Mouse (Mus musculus): Measurements from ENCODE around the gene Atp2b4. TPM values are rescaled to one million over a fixed set of nuclear protein-coding genes. Genes with fewer than 3 reads are reported as not detected.
"Not testable (repeated sequence)": the region's sequence is repeated elsewhere in the genome, so short reads cannot be mapped to it uniquely, and the experiment has no call there.

The Atp2b4 gene
- polyA plus RNA-seq, 1 experiment from 2014 or later = 9.2 TPM

- Histone ChIP-seq H3K9me3 (no peaks in the 10 kb centered on the region), H3K4me2 (no peak overlapping the region), H3K36me3 (replicated peaks) (peaks cover 10% of the 10 kb centered on the region), H3K27ac (no peak overlapping the region), H3K9ac (no peak overlapping the region), H3K4me1 (peaks cover 29% of the 10 kb centered on the region), H3K4me3 (replicated peaks) (no peak overlapping the region), H3K27me3 (no peaks in the 10 kb centered on the region)
- ATAC-seq (ENCODE audit: low FRiP score) = no peak
- whole genome bisulfite sequencing = 44% methylated on average over 6 of the region's 6 CpGs
Measured at GRCm38 (mm10) chr1:133711376-133711775, 89.5 kb downstream of the Atp2b4 start.

DNA sequence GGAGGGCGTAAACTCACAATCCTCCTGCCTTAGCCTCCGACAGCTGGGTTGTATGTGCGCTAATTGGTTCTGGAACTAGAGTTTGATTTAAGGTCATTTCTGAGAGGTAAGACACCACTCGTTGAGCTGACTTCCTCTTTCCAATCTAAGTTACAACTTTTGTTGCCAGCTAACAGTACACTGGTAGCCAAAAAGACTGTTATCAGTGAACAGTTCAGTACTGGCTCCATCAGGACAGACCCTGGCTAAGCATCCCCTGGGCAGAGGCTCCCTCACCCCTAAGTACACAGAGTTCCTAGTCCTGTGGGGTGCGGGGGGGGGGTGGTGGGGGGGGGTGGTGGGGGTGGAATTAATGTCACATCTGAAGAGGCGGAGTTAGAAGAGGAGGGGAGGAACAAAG lies 89.9 kb downstream of the Atp2b4 start:
- Histone ChIP-seq H3K9me3 (no peaks in the 10 kb centered on the region), H3K27ac (0 out of 2 replicates have a peak overlapping the region, but pooled peaks have one; percentile 0)

DNA sequence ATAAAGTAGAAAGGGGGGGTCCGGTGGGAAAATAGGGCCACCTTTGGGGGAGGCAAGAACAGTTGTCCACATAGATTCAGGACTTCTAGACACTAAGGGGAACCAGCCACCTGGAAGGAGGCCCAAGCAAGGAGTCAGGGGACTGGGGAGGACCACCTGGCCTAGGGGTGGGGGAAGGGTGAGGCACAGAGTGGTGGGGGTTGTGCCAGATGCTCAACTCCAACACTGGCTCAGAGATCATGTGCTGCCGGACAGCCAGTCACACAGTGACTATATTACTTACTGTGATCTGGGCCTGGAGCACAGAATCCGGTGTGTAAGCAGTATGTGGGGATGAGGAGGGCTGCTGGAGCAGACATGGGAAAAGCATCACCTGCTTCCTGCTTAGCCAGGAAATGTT lies 91.5 kb downstream of the Atp2b4 start:
- WGBS = 89% methylated on average over 3 of the region's 3 CpGs

More for the DNA sequence above, 89.9 kb downstream of the Atp2b4 start:
- ATAC-seq (ENCODE audit: low FRiP score) = no peak
- Histone ChIP-seq H3K36me3 (replicated peaks) (peaks cover 13% of the 10 kb centered on the region), H3K27me3 (no peaks in the 10 kb centered on the region), H3K4me2 (no peak overlapping the region), H3K4me1 (peaks cover 29% of the 10 kb centered on the region), H3K9ac (no peak overlapping the region), H3K4me3 (replicated peaks) (no peak overlapping the region)
- WGBS = 35% methylated on average over 6 of the region's 6 CpGs

GRCm38 (mm10) chr1:133701824-133702223 lies 99.0 kb downstream of the Atp2b4 start:
- not testable (repeated sequence) for H3K9ac ChIP-seq; H3K9me3 ChIP-seq; H3K36me3 ChIP-seq (replicated peaks); H3K4me1 ChIP-seq; H3K4me2 ChIP-seq; H3K27ac ChIP-seq; H3K27me3 ChIP-seq; H3K4me3 ChIP-seq (replicated peaks); ATAC-seq (ENCODE audit: low FRiP score)
- 6% methylated on average over 1 of the region's 2 CpGs for WGBS

More for the DNA sequence above, 91.5 kb downstream of the Atp2b4 start:
- no peaks in the 10 kb centered on the region for H3K9me3 ChIP-seq
- no peaks in the 10 kb centered on the region for H3K27me3 ChIP-seq
- H3K36me3 ChIP-seq (replicated peaks) = peaks cover 6% of the 10 kb centered on the region; the same call in 1 of the 2 replicates
- H3K4me2 ChIP-seq = no peak overlapping the region
- H3K4me1 ChIP-seq = peaks cover 25% of the 10 kb centered on the region
- H3K4me3 ChIP-seq (replicated peaks) = no peak overlapping the region
- no peak overlapping the region for H3K9ac ChIP-seq
- ATAC-seq (ENCODE audit: low FRiP score) = no peak
- no peak overlapping the region for H3K27ac ChIP-seq

DNA sequence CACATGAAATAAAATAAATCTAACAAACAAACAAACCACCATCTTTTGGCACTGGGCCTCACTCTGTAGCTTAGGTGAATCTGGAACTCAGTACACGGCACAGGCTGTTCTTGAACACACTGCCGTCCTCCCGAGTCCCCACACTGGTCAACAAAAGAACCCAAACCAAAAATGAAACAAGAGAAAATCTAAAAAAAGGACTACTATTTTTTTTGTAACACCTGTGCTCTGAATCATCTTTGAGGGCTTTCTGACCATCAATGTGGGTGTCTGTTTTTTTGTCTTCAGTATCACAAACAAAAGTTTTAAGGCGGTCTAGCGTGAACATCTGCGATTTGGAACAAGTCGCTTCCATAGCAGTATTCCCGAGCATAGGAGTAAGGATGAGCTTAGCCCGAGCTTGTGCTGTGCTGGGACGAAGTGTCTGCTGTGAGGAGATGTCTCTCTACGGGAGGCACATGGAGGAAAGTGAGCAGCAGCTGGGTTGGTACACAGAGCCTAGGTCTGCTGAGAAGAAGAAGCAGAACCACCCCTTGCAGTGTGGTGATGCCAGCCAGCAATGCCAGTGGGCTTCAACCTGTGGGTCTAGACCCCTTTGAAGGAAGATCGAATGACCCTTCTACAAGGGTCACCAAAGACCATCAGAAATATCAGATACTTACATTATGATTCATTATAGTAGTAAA lies 102.8 kb downstream of the Atp2b4 start:
- Histone ChIP-seq H3K9me3 (no peaks in the 10 kb centered on the region), H3K4me1 (peaks cover 24% of the 10 kb centered on the region)
- ATAC-seq (ENCODE audit: low FRiP score) = no peak

DNA sequence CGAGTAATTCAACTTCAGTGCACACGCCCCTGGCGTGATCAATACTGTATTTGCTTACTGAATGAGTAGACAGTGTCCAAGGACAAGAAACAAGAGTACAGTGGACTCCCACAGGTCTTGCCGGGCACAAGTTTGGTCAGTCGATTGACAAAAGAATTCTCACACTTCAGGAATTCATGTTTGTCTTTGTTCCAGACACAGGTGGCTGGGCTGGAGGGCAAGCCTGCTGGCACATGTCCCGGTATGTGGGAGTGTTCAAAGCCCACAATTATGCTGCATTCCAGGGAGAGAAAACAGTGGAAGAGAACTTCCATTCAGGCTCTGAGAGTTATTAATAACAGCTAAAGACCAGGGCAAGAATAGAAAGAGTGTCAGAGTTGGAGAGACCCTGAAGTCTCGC lies 104.9 kb downstream of the Atp2b4 start:
- WGBS = 30% methylated on average over 7 of the region's 7 CpGs
- H3K9me3 ChIP-seq = no peaks in the 10 kb centered on the region
- peak overlapping the region; percentile 59 for H3K27ac ChIP-seq
- no peak; the same call in 1 of the 2 replicates for ATAC-seq (ENCODE audit: low FRiP score)
- peaks cover 24% of the 10 kb centered on the region for H3K4me1 ChIP-seq
- H3K36me3 ChIP-seq (replicated peaks) = no peaks in the 10 kb centered on the region
- H3K27me3 ChIP-seq = peaks cover 4% of the 10 kb centered on the region; the same call in 1 of the 2 replicates
- no peak overlapping the region for H3K4me3 ChIP-seq (replicated peaks)
- no peak overlapping the region for H3K9ac ChIP-seq
- H3K4me2 ChIP-seq = no peak overlapping the region

More for the DNA sequence above, 102.8 kb downstream of the Atp2b4 start:
- no peak overlapping the region for H3K4me2 ChIP-seq
- H3K36me3 ChIP-seq (replicated peaks) = no peaks in the 10 kb centered on the region
- H3K9ac ChIP-seq = no peak overlapping the region
- H3K27me3 ChIP-seq = peaks cover 4% of the 10 kb centered on the region; the same call in 1 of the 2 replicates
- no peak overlapping the region for H3K4me3 ChIP-seq (replicated peaks)
- no peak overlapping the region for H3K27ac ChIP-seq
- 94% methylated on average over 12 of the region's 12 CpGs for WGBS

DNA sequence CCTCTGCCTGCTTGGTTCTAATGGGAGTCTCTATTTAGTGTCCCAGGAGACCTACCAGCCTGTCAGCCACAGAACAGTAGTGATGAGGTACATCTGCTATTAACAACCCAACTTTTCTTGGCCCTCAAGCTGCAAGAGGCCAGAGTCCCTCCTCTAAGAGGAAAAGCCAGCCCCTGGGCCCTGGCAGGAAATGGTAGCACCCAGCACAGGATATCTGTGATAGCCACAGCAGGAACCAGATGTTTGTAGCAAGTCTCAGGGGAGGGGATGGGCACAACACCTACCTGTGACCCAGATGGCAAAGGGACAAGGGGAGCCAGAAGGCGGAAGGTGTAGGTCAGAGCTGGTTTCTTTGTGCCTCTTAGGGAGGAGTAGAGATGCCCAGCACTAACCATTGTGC lies 106.0 kb downstream of the Atp2b4 start:
- Histone ChIP-seq H3K9me3 (no peaks in the 10 kb centered on the region), H3K9ac (no peak overlapping the region), H3K4me2 (no peak overlapping the region), H3K4me3 (replicated peaks) (no peak overlapping the region), H3K36me3 (replicated peaks) (no peaks in the 10 kb centered on the region), H3K27me3 (peaks cover 4% of the 10 kb centered on the region; the same call in 1 of the 2 replicates), H3K27ac (no peak overlapping the region), H3K4me1 (peaks cover 24% of the 10 kb centered on the region)
- 94% methylated on average over 1 of the region's 1 CpGs for WGBS
- ATAC-seq (ENCODE audit: low FRiP score) = no peak

DNA sequence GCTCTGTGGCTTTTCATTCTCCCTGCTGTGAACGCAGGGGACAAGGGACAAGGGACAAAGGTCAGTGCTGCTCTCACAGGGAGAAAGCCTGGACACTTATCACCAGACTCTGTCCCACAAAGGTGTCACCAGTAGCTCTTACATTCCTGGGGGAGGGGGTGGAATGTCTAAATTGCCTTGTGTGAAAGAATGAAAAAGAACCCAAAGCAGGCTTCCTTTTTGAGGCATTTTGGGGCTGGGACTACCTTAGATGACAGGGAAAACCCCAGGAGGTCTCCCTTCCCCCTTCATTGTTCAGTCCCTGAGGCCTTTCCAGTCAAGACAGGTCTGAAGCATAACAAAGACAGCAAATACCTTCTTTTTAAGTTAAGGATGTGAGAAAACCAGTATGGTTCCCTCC lies 106.5 kb downstream of the Atp2b4 start:
- peaks cover 24% of the 10 kb centered on the region for H3K4me1 ChIP-seq
- H3K27me3 ChIP-seq = peaks cover 4% of the 10 kb centered on the region; the same call in 1 of the 2 replicates
- no peaks in the 10 kb centered on the region for H3K9me3 ChIP-seq
- no peak overlapping the region for H3K9ac ChIP-seq
- ATAC-seq (ENCODE audit: low FRiP score) = no peak
- H3K4me3 ChIP-seq (replicated peaks) = no peak overlapping the region
- WGBS = 0% methylated on average over 1 of the region's 1 CpGs
- no peak overlapping the region for H3K4me2 ChIP-seq
- H3K27ac ChIP-seq = no peak overlapping the region
- H3K36me3 ChIP-seq (replicated peaks) = no peaks in the 10 kb centered on the region

- Histone ChIP-seq H3K27me3 (peaks cover 4% of the 10 kb centered on the region; the same call in 1 of the 2 replicates), H3K4me3 (replicated peaks) (no peak overlapping the region), H3K9ac (no peak overlapping the region), H3K4me2 (no peak overlapping the region), H3K27ac (no peak overlapping the region), H3K4me1 (peaks cover 24% of the 10 kb centered on the region), H3K9me3 (no peaks in the 10 kb centered on the region), H3K36me3 (replicated peaks) (no peaks in the 10 kb centered on the region)
- ATAC-seq (ENCODE audit: low FRiP score) = no peak
- 63% methylated on average over 11 of the region's 11 CpGs for WGBS
Measured at GRCm38 (mm10) chr1:133693536-133694114, 107.2 kb downstream of the Atp2b4 start.

DNA sequence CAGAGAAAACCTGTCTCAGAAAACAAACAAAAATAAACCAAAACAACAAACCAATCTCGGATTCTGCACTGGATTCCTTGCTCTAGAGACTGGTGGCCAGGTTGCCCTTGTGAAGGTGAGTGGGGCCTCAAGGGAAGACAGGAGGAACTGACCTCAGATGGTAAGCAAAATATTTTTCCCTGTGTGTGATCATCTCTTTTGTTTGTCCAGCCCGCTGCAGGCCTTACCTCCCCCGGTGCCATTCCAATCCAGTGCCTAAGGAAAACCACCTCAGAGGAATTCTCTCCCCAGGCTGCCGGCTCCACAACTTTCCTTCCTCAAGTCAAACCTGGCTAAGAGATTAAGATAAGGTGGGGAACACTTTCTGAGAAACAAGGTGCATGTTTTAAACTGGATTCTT lies 108.6 kb downstream of the Atp2b4 start:
- Histone ChIP-seq H3K9ac (no peak overlapping the region), H3K4me1 (peaks cover 24% of the 10 kb centered on the region), H3K27ac (no peak overlapping the region), H3K36me3 (replicated peaks) (no peaks in the 10 kb centered on the region), H3K4me3 (replicated peaks) (no peak overlapping the region), H3K27me3 (peaks cover 4% of the 10 kb centered on the region; the same call in 1 of the 2 replicates), H3K4me2 (no peak overlapping the region), H3K9me3 (no peaks in the 10 kb centered on the region)
- no peak for ATAC-seq (ENCODE audit: low FRiP score)
- 43% methylated on average over 4 of the region's 4 CpGs for WGBS

DNA sequence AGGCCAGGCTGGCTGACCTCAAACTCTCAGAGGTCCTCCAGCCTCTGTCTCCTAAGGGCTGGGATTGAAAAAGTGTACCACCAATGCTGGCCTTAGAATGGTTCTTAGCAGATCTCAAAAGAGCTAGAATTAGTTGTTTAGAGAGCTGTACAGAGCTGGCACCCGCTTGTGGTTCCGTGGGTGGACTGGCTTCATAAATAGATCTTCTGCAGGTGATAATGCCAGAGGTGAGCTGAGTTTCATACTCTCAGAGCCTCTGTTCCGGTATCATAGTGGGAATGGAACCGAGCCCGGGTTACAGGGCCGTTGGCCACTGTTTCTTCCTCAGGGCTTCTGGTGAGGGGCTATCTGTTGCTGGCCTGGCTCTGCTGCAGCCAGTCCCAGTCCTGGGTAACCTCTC lies 109.8 kb downstream of the Atp2b4 start:
- Histone ChIP-seq H3K36me3 (replicated peaks) (no peaks in the 10 kb centered on the region), H3K9me3 (no peaks in the 10 kb centered on the region), H3K27ac (no peak overlapping the region), H3K9ac (no peak overlapping the region), H3K27me3 (peaks cover 4% of the 10 kb centered on the region; the same call in 1 of the 2 replicates), H3K4me2 (no peak overlapping the region), H3K4me1 (peaks cover 21% of the 10 kb centered on the region), H3K4me3 (replicated peaks) (no peak overlapping the region)
- 94% methylated on average over 6 of the region's 6 CpGs for WGBS
- ATAC-seq (ENCODE audit: low FRiP score) = no peak

- Histone ChIP-seq H3K27ac (no peak within 1 kb of the TSS), H3K9me3 (no peaks in the 10 kb centered on the region), H3K27me3 (peaks cover 4% of the 10 kb centered on the region; the same call in 1 of the 2 replicates), H3K4me2 (no peak within 1 kb of the TSS), H3K36me3 (replicated peaks) (no peaks in the 10 kb centered on the region), H3K4me3 (replicated peaks) (no peak within 1 kb of the TSS), H3K9ac (no peak within 1 kb of the TSS), H3K4me1 (peaks cover 10% of the 10 kb centered on the region)
- no peak for ATAC-seq (ENCODE audit: low FRiP score)
- WGBS = 66% methylated on average over 6 of the region's 6 CpGs
Measured at GRCm38 (mm10) chr1:133689897-133690296, 110.9 kb downstream of the Atp2b4 start, which contains the start of gene Lax1. Lax1 (minus strand) TSS chr1:133690108.
